Mouse (Mus musculus) embryo, embryonic 10 days (tissue): ENCODE measurements around the gene Ckm.

ENCODE experiments used
- DNase-seq: peaks from one replicate; pipeline ENCODE4 v3.0.0-alpha.2; 2015; ENCODE audit warnings: low spot score

The Ckm gene

DNA sequence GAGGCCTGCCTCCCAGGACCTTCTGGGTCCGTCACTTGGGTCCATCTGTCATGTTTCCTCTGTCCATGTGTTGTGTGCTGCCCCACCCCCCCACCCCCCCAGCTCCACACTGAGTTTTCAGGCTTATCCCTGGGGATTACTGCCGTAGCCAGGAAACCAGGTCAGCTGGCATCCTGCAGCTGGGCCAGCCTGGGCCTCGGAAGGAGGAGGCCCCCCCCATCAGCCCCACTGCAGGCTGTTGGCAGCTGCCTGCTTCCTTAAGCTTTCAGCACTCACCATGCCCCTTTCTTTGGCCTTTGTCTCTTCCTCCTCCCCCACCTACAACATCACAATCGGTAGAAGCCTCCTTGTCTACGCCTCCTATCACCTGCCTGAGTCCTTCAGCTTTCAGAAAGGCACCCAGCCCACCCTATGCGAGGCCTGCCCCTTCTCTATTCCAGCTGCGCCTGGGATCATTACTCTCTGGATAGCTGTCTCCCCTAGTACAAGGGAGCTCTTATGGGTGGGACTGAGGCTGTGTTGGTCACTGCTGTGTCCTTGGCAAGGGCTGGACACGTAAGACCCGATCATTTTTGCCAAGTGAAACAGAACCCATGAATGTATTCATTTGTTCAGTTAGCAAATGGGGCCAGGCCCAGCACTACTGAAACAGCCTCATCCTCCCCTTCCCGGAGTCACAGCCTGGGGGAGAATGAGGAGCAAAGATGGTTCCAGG is 15.7 kb upstream of the Ckm start:
- no peak for DNase-seq

DNA sequence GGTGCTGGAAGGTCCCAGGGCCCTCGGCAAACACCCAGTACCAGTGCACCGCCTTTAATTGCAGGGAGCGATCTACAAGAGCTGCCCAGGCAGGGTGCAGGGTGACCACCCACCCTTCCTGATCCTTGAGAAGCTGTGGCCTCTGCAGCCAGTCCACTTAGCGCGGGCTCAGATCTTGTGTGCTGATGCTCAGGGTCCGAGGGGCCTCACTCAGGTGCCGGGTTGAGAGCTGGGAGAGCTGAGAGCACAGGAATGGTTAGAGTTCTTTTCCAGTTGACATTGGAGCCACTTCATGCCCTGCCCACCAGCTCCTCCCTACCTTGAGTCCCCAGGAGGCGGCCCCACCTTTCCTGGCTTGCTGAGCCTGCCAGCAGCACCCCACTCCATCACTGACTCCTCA is 10.1 kb upstream of the Ckm start:
- DNase-seq: no peak

DNA sequence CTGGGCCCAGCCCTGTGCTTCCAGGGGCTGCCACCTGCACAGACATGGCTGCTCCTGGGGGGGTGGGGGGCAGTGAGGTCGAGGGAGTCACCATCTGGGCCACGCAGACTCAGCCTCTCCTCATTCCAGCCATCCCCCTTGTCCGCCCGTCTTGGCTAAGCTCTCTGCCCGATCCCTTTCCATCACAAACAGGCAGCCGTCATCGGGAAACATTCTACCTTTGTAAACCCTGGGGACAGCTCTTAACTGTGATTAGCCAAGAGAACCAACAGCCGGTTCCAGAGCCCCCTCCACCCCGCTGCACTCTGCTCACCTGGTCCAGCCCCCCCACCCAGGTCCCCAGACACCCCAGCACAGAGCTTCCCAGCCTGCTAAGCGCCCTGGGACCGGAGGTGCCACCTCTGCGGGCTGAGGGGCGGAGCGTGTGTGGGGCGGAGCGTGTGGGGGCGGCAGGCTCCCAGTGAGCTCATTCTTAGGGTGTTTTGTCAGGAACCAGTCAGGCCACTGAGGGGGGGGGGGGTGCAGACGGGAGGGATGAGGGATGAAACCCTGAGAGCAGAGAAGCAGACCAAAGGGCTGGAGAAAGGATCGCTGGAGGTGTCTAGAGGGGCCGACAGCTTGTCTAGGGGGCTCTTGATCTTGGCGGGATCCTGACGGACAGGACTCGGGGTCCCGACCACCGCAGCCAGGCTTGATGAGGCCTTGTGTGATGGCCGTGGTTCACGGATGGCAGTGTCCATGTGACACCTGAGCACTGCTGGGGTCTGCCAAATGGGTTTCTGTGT is 4.9 kb upstream of the Ckm start:
- peak; percentile 59 for DNase-seq

DNA sequence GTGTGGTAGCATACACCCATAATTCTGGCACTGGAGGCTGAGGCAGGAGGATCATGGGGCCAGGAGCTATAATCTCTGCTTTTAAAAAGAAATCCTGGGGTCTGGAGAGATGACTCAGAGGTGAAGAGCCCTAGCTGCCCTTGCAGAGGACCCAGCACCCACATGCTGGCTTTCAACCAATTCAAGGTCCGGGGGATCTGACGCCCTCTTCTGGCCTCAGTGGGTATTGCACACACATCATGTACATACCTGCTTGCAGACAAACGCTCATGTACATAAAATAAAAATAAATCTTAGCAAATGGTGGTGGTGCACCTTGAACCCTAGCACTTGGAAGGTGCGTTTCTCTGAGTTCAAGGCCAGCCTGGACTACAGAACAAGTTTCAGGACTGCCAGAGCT is 3.6 kb upstream of the Ckm start:
- DNase-seq: no peak

DNA sequence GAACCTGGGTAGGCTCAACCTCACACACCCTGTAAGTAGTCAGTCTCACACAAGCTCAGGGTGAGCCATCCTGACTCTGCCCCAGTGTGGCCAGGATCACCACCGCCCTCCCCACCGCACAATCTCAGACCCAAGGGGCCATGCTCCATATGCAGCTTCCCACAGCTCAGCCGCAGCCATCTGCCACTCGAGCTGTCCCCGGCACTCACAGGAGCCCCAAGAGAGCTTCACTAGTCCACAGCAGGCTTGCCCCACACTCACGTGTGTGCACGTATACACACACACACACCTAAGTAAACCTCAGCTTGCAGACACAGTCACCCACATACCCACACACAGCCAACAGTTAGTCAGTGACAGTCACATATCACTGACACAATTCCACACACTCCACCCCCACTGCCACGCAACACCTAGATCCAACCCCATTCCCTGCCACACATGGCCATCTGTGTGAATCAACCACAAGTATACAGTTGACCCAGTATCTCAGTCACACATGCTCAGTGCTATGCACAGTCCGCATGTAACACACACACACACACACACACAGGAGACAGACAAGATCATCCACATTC is 2.0 kb upstream of the Ckm start:
- DNase-seq: no peak

DNA sequence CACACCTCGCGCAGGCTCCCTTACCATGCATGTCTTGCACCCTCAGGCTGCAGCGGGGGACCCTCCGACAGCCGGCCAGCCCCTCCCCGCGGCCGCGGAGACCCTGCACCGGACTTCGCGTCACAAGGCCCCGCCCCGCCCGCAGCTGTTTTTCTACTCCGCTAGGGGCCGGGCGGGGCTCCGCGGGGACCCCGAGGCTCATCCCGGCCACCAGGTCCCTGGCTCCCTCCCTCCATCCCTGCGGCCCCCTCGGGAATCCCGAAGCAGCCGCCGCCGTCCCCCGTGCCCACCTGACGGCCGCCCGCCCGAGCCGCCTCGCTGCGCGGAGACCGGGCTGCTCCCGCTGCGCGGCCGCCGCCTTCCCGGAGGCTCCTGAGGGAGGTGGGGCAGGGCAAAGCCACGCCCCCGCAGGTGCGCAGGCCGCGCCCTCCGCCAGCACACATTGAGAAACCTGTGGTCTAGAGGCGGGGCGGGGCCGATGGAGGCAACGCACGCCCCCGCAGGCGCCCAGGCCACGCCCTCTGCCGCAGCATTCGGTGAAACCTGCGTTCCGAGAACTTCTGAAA is 762 bp upstream of the Ckm start, which contains the start of gene Klc3:
TSS of gene Klc3 (minus strand) at position 374 of the 566 bp plus-strand sequence.
- DNase-seq: peak; percentile 67

DNA sequence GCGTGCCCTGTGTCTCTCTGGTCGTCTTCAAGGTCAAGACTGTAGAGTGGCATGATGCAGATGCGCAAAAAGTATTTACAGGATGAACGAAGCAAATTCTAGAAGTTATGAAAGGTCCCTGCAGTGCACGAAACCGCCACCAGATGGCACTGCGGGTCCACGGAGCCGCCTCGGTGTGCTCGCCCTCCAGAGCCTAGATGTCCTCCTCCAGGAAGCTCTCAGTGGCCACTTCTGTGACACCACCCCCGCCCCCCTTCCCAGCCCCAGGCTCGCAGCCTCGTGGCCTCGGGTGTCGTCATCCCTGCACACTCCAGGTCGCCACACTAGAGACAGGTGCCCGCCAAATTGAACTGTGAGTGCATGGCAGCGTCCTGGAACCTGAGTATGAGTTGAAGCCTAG is 841 bp downstream of the Ckm start:
- DNase-seq: peak; percentile 88

DNA sequence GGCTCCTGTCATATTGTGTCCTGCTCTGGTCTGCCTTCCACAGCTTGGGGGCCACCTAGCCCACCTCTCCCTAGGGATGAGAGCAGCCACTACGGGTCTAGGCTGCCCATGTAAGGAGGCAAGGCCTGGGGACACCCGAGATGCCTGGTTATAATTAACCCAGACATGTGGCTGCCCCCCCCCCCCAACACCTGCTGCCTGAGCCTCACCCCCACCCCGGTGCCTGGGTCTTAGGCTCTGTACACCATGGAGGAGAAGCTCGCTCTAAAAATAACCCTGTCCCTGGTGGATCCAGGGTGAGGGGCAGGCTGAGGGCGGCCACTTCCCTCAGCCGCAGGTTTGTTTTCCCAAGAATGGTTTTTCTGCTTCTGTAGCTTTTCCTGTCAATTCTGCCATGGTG is 5.2 kb downstream of the Ckm start:
- DNase-seq: no peak

DNA sequence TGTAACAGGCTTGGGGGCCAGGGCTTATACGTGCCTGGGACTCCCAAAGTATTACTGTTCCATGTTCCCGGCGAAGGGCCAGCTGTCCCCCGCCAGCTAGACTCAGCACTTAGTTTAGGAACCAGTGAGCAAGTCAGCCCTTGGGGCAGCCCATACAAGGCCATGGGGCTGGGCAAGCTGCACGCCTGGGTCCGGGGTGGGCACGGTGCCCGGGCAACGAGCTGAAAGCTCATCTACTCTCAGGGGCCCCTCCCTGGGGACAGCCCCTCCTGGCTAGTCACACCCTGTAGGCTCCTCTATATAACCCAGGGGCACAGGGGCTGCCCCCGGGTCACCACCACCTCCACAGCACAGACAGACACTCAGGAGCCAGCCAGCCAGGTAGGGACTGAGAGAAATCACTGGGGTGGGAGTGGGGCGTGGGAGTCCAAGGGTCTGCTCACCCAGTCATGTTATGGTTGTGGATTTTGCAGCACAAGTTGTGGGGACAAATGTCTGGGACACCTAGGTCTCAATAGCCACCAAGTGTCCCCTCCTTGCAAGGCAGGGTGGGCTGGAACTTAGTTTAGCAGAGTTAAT is 6.3 kb downstream of the Ckm start:
- no peak for DNase-seq

DNA sequence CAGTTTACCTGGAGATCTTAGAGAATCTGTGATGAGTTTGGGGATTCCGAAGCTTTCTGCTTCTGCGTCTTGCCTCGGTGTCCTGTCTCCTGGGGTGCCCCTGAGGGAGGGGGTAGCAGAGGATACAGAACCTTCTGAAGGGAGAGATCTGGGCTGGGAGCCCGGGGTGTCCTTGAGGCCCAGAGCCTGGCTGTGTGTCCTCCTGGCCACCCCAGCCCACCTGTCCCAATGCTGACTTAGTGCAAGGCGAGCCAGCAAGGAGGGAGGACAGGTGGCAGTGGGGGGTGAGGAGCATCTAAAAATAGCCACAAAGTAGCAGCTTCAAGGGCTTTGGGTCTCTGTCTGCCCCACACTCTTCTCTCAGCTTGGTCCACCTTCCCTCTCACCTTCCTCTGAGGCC is 7.2 kb downstream of the Ckm start:
- no peak for DNase-seq

DNA sequence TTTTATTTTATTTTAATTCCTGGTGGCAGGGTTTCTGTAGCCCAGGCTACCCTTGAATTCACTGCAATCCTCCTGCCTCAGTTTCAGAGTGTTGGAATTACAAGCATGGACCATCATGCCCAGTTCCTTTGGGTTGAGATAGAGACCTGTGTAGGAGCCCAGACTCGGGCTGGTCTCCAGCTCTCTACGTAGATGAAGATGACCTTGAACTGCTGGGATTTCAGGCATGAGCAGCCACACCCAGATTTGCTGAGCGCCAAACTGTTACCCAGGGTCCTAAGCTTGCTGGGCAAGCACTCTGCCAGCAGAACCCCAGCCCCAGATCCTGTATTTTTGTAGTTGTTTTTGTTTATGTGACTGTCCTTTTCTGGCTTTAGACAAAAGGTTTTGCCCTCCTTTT is 8.9 kb downstream of the Ckm start:
- DNase-seq: no peak

DNA sequence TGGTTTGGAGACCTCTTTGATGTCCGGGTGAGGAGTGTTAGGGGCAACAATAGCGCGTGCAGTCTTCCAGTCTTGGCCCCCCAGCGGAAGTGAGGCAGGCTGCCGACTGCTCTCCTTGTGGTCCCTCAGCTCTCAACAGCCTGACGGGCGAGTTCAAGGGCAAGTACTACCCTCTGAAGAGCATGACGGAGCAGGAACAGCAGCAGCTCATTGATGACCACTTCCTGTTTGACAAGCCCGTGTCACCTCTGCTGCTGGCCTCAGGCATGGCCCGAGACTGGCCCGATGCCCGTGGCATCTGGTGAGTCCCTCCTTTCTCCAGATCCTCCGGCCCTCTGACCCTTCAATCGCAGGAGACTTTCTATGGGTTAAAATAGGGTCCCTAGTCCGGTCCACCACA is 12.0 kb downstream of the Ckm start:
- no peak for DNase-seq

DNA sequence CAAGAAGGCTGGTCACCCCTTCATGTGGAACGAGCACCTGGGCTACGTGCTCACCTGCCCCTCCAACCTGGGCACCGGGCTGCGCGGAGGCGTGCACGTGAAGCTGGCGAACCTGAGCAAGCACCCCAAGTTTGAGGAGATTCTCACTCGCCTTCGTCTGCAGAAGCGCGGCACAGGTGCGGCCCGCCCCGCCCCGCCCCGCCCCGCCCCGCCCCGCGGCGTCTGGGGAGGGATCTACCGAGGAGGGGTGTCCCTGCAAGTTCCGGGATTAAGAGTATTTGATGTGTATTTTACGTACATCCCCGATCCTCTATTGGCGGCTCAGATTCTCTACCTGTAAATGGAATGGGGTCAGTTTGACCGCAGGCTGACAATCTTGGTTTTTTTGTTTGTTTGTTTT is 15.5 kb downstream of the Ckm start:
- DNase-seq: no peak

DNA sequence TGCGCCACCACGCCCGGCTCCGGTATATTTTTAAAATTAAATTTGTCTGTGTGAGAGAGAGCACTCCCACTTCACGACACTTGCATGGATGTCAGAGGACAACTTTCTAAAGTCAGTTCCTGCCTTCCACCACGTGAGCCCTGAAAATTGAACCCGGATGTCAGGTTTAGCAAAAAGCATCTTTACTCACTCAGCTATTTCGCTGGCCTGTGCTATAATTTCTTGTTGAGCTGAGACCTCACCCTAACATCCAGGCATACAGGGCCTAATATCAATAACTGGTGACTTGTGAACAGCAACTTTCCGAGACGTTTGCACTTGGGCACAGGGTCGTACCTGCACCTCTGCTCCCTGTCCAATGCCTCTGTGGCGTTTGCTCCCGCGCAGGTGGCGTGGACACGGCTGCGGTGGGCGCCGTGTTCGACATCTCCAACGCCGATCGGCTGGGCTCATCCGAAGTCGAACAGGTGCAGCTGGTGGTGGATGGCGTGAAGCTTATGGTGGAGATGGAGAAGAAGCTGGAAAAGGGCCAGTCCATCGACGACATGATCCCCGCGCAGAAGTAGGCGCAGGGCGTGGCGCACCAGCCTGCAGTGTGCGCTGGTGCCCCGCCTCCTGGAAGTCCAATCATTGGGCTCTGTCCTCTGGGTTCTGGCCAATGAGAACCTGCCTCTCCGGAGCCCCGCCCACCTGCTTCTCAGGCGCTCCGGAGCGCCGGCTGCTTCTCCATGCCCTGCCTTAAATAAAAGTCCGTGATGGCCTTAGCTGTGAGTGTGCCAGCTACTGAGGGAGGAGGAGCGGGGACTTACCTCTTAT is 16.5 kb downstream of the Ckm start:
- DNase-seq: peak; percentile 94

DNA sequence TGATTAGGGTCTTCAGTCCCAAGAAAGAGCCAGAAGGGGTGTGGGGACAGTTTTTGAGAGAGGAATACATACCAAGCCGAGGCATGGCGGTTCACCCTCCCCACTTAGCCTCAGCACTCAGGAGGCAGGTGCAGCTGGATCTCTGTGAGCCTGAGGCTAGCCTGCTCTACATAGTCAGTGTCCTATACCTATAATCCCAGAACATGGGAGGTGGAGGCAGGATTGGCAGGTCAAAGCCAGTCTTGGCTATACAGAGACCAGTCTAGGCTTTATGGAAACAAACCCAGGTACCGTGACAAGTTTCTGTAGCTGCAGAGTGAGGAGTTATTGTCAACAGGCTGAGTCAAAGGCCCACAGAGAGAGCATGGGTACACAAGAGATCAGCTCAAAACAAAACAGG is 18.5 kb downstream of the Ckm start:
- no peak for DNase-seq

DNA sequence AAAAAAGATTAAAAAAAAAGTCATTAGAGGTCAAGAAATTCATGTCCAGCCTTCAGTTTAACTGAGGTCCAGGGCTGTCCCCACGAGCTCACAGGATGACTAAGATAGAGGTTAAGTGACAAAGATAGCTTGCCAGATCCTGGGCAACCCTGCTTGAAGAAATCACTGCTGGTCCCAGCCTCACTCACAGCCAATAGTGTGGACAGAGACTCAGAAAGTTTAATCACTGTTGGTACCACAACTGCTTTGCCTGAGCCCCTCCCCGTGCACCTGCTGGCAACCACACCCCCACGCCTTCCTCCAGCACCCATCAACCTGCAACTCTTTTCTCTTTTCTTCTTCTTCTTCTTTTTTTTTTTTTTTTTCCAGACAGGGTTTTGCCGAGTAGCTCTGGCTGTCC is 19.5 kb downstream of the Ckm start:
- DNase-seq: no peak

DNA sequence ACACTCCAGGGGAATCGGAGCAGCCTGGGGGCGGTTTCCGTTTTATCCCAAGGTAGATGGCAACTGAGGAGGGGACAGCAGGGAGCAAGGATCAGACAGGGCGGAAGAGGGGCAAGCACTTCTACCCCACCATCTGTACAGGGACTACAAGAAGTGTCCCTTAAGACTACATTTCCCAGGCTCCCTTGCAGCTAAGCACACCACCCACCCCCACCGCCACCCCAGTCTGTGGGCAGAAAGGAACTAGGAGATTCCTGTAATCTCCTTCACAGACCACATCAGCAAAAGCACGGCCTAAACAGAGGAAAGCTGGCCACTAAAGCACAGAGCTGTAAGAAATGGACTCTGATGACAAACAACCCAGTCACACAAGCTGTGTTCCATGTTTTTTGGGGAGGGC is 21.8 kb downstream of the Ckm start:
- no peak for DNase-seq

DNA sequence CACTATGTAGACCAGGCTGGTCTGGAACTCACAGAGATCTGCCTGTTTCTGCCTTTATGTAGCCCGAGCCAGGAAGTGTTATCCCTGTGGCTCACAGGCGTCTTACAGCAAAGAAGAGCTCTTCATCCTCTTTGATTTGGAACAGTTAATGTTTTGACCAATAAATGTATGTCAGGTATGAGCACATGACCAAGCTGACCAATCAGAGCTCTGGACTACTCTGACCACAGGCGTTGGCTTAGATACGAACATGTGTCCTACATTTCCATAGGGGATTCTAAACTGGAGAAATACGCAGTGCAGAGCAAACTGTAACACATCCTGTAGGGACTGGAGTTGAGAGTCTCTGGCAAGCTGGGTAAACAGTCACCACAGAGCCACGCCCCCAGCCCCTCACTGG is 22.3 kb downstream of the Ckm start:
- no peak for DNase-seq

DNA sequence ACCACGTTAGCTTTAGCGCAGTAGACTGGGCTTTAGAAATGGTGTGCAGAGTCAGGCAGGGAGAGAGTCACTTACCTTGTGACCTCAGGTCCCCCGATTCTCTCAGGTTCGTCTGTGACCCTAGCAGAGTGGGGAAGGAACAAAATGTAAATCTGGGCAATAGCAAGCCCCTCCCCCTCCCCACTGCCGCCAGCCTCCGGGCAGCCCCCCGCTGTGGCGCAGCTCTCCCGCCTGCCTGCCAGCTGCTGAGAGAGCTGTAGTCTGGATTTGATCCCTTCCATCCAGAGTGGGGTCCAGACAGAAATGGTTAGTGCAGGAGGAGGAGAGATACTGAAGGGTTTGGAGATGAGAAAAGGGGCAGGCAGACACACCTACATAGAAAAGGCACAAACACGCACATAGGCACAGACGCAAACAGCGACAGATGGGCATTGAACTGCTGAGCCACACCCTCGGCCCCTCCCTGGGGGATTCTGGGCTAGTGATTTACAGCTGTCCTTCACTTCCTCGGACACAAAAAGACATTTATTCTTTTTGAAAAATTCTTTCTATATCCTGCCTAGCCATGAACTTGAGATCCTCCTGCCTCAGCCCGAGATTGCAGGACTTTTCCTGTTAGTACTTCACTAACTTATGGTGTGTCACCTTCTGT is 23.5 kb downstream of the Ckm start:
- no peak for DNase-seq

DNA sequence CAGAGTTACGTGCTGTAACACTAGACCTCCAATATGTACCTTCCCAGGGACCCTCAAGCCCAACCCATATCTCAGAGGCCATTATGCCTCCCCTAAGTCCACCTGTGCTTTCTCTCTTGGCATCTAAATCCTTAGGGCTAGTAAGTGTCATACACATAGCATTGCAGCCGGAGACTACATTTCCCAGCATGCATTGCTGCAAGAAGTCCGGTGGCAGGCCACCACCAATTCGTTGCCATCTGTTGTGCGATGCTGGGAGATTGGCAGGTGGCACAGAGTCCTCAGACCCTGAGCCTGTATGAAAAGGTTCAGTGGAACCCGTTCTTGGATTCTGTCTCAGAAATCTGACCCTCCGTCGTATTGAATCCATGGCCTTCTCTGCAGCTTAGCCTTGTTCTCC is 25.1 kb downstream of the Ckm start:
- DNase-seq: peak; percentile 33

DNA sequence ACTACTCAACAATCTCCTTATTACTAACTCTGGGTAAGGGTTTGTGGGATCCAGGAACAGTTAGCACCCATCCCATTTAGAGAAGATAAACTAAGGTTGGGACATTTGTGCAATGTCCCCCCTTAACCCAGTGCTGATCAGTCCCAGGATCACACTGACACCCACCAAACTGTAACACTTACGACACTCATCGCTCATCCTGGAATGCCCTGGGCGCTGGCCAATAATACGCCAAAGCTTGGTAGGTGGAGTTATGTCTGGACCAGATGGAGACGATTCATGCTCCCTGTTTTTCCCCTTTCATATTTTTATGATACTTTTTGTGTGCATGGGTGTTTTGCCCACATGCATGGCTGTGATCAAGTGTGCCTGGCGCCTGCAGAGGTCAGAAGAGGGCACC is 25.8 kb downstream of the Ckm start:
- no peak for DNase-seq
